Mouse (Mus musculus) cerebellum, adult 9-10 months (tissue): Measurements from ENCODE around the gene Igf1r.

Source experiments
- DNase-seq: peaks from one replicate; pipeline ENCODE4 v3.0.0; 2022

The Igf1r gene

DNA sequence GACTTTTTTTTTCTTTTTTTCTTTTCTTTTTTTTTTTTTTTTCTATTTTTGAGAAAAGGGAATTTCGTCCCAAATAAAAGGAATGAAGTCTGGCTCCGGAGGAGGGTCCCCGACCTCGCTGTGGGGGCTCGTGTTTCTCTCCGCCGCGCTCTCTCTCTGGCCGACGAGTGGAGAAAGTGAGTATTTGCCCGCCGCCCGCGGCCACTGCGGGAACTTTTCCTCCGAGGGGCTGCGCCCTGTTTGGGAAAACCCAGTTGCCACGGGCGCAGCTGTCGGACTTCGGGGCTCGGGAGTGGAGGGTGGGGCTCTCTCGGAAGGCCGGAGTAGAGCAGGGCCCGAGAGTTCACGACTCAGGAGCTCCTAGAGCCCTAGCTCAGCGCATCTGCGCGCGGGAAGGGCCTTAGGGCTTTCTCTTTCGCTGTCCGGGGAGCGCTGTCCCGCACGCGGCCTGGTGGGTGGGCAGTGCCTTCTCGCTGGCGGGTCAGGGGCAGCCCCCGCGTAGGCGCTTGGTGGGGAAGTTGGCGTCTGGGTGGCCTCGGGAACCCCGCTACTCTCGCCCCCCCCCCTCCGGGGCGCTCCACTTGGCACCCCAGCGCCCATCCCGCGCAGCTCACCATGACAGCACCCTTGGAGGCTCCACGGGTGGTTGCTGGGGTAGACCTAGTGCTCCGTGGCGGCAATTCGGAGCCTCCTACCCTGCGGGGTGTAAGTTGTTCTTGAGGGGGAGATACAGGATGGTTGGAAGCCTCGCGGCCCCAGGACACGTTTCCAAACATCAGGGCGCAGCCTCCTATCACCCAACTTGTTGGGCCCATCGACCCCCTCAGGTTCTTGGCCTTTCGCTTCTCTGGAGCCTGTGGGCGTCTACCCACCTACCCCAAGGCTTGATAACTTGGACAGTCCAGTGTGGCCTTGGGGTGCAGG, at the start of gene Igf1r:
Gene Igf1r (plus strand): TSS at position 51 of the 924 bp plus-strand sequence.
- peak; percentile 59 for DNase-seq

DNA sequence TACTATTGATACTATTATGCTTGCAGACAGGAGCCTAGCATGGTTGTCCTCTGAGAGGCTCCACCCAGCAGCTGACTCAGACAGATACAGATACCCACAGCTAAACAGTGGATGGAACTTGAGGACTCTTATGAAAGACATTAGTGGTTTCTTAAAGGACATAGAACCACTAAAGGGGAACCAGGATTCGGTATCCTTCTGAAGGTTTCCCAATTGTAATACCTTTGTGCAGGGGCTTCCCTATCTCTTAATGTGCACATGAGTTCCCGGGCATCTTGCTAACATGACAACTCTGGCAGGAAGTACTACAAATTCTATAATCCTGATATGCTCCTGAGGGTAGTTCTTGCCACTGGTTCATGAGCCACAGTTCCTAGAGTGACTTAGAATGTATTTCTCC, 46.3 kb upstream of the Igf1r start:
- DNase-seq, result no peak

DNA sequence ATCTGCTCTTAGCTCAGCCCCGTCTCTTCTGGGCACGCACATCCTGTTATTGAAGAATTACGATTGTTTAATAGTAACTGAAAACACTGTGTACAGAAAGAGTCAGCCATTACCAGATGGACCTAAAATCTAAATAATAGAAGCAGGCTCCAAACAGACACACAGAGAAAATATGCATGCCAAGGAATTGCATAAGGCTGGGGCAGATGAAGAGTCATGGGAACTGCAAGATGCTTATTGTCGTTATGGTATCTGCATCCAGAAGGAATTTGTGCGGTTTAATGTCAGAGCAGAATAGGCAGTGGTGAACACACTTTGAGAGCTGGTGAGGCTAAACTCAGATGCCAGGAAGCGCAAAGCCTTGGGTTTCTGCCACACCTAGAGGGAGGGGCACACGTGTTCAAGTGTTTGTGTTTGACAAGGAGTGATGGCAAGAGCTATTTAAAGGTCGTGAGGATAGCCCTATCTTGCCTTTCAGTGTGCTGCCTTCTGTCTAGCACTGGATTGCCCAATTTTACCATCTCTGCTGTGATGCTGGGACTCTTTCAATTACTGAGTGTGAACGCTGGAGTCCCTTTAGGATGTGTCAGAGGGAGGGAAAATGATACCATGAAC, 44.7 kb upstream of the Igf1r start:
- DNase-seq, result no peak

DNA sequence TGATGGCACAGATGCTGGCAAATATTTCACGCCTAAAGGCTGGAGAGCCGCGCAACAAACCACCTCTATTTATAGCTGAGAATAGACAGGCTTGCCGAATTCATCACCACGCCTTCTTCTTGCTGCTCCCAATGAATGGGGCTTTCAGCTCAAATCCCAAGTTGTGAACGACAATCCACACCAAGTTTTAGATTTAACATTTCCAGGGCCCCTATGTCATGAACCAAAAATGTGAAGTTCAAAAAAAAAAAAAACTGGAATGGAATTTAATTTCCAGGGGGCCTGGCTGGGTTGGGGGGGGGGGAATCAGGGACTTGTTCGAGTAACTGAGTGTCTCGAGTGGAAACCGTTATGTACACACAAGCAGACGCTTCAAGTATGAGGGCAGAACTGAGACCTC, 42.1 kb upstream of the Igf1r start:
- DNase-seq, result no peak

DNA sequence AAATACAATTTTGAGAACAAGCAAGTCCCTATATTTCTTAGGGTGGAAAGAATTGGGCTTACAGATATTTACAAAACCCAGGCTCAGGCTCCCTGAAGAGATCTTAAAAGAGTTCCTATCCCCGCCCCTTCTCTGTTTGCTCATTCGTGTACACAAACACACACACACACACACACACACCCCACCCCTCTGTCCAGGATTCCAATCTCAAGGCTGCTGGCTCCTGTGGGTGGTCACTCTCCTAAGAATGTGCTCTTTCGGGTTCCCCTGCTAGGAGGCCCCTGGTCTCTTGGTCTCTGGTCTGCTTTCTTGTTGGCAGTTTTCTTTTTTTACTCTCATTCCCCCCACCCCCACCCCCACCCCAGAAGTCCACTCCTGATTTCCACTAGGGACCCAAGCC, 41.7 kb upstream of the Igf1r start:
- no peak for DNase-seq

DNA sequence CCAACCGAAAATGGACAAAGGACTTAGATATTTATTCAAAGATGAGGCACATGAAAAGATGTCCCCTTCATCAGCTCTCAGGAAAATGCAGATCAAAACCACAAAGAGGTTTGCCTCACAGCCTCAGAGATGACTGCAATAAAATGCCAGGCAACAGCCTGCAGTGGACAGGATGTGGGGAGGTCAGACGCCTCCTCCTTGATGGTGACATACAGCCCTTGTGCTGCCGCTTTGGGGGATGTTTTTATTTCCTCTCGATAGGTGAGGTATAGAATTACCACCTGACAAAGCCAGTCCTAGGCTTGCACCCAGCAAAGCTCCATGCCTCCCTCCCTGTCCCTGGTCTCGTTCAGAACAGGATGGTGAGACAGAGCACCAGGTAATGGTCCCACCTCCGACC, 40.8 kb upstream of the Igf1r start:
- no peak for DNase-seq

DNA sequence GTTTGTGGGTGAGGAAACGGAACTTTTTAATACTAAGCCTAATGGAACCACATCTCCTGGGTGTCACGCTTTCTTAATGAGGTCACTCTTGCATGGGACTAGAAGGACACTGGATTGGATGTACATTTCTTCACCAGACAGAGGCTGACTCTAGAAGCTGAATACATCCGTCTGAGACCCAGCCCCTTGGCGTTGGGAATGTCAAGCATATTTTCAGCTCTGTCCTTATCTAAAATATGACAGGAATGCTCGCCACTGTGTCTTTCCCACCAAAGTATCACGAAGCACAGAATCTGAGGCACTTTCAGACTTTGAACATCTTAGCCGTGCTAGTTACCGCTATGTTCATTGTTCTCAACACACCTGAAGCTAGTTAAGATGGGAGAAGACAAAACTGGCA, 35.7 kb upstream of the Igf1r start:
- no peak for DNase-seq

DNA sequence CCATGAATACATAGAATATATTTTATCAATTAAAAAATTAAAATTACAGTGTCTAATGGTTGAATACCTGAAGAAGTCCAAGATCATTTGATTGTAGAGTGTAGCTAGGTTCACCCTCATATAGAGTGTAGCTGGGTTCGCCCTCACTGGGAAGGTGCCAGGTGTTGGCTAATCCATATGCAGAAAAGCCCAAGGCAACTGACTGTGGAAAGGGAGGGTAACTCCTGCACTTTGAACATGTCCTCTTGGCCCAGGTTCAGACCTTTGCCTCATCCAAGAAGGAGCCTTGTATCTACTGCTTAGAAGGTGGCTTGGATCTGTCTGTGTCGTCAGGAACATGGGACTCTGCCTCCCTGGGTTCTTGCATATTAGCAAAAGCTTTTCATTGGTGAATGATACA, 34.9 kb upstream of the Igf1r start:
- no peak for DNase-seq

DNA sequence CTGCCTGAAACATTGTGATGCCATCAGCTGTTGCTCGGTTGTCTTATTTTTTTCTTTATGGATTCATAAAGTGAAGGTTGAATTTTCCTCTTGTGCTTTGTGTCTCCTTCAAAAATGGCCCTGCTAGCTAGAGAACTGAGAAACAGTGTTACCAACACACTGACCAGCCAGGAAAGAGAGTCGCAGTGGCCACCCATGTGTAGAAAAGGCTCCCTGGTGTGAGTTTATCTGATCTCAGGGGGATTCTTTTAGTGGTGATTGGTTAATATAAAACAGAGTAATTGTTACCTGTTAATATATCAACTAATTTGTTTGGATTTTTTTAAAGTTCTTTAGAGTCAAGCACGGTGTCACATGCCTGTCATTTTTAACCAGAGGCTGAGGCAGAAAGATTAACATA, 33.2 kb upstream of the Igf1r start:
- DNase-seq, result no peak

DNA sequence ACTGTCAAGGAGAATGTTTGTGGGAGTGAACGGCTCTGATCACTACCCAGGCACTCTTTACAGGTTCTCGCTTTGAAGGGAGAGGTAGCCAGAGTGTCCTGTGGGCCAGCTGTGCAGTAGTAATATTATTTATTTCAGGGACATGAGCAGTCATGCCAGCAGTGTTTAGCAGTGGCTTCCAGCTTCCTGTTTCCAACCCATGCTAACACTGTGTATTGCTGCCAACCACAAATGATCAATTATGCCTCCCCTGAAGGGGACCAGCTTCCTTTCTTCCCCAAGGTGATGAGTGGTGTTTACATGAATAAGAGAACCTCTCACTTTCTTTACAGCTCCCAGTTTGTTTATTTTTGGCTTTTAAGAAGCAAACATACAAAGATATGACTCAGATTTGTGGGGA, 28.4 kb upstream of the Igf1r start:
- no peak for DNase-seq

DNA sequence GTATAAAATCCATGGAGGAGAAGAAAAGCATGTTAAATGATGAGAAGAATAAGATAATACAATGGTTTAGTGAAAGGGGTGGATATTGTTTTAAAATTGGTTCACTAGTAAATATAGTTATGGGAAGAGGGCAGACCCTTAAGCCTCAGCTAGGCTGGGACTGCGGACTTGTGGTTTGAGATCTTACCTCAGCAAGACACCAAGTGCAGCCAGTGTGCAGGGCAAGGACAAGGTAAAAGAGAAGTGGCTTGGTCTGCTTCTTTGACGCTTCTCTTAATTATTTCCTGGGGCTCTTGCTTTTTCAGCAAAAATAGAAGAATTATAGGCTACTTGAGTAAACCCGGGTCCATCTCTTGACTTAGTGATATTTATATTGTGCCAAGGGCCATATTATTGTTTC, 22.5 kb upstream of the Igf1r start:
- no peak for DNase-seq

DNA sequence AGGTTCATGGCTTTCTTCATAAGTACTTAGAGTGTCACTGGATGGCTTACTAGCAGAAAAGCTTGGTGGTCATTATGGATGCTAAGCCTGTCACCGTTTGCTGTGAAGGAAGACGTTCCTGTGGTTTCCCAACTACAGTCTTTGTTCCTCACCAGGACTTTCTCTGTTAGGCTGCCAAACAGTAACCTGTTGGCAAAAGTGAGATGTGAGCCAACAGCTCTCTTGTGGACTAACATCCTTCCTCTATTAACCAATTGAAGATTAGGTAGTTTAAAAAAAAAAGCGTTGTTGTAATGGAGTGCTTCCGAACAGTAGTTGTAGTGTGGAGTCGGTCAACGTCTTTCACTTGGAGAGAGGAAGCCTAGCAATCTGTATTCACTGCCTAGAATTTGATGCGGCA, 15.8 kb upstream of the Igf1r start:
- DNase-seq, result no peak

DNA sequence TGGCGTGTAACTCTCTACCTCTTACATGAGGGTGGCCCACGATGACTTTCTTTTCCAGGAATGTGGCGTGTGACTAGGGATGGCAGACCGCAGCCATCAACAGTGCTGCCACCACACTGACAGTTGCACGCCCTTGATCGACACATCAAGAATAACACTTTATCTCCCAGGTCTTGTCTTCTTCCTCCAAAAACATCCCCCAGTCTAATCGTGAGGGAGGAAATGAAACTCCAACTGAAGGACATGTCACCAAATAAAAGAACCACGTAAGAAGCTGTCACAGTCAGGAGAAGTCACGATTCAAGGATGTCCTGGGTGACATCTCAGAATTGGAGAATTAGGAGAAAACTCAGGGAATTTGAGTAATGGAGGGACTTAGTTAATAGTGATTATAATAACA, 8.8 kb upstream of the Igf1r start:
- DNase-seq, result no peak

DNA sequence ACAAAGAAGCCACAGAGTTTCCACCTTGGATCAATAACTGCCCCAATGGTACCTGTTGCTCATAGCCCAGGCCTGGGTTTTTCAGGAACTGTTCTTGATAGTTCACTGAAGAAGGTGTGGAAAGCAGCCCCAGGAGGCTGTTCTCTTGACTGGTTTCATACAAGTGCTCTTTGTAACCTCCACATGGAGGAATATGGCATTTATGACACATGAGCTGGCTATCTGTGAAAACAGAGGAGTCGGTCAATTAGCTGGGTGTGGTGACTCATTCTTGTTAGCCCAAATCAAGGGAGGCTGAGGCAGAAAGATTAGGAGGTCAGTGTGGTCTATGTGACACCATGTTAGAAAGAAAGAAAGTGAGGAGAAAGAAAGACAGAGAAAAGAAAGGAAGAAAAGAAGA, 5.7 kb upstream of the Igf1r start:
- no peak for DNase-seq

DNA sequence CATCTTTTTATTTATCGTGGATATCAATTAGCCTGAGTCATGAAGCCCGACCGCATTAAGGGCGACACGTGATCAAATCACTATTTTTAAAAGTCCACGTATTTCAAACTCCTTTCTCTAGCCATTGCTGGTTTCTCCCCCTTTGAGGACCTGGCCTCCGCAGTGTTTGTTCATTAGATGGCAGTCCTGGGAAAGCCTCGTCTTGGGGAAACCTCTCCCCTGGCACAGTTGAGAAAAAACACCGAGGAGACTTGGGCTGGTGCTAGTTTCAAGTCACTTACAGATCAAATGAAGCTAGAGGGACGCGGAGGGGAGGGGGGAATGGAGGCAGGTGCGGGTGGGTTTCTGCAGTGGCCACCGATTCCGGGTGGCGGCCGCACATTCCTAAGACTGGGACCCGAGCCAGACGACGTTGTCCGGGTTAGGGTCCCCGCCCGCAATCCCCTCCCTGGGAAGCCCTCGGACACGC, 2.2 kb upstream of the Igf1r start:
- DNase-seq, result no peak

DNA sequence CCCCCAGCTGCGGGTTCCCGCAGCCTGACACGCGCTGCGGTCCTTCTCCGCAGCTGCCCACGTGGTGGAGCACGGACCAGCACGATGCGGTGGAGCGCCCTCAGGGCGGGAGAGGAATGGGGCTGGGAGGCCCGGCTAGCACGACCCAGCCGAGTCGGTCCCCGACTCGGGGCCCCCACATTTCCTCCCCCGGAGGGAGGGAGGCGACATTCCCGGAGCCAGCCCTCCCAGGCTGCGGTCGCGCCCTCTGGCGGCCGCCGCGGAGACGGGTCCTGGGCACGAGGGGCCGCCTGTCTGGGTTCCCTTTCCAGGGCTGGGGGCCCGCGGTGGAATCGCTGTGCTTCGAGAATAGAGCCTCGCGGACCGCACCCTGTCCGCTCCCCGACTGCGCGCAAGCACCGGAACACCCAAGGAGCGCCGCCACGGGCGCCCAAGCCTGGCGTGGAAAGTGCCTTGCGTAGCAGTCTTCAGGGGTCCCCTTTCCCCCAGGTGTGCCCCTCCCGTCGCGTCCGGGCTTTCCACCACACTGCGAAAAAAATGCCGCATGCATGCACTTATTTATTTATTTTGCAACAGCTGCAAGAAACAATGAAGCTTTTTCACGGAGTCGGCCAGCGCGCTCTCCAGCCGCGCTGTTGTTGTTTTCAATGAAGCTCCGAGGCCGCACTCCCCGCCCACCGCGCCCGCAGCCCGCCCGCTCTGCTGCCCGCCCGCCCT, 1.7 kb upstream of the Igf1r start:
- DNase-seq, result peak; percentile 85

DNA sequence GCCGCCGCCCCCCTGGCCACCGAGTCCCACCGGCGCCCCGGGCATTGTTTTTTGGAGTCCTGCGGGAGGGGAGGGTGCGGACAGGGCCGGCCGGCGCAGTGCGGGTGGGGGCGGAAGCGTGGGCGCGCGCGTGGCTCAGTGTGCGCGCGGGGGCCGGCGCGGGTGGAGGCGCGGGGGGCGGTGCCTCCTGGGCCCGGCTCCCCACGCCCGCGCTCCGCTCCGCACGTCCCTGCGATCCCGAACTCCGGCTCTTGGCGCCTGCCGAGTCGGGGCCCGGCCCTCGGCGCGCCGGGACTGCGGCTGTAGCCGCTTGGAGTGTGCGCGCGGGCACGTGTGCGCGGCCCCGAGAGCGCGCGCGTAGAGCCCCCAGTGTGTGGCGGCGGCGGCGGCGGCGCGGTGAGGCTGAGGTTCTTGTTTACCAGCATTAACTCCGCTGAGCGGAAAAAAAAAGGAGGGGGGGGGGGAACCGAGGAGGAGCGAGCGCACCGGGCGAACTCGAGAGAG, 1.0 kb upstream of the Igf1r start:
- peak; percentile 96 for DNase-seq

DNA sequence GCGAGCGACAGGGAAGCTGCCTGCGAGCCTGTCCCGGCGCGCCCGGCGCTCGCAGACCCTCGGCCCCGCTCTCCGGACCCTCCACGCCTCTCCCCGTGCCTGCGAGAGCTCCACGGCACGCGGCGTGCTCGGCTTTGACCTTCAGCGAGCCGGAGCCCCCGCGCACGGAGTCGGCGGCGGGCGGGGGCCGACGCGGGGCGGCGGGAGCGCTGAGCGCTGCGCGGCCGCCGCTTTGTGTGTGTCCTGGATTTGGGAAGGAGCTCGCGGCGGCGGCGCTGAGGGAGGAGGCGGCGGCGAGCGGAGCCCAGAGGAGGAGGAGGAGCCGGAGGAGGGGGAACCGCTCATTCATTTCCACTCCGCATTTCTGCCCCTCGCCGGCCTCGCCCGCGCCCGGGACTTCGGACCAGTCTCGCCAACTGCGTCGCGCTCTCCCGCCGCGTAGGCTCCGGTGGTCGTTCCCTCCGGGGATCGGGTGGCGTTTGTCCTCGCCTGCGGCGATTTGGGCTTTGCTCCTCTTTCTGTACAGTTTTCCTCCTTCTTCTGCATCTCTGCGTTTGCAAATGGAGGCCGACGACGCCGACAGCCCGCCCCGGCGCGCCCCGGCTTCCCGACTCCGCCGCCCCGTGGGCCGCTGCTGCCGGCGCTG, 468 bp upstream of the Igf1r start:
- peak; percentile 82 for DNase-seq

DNA sequence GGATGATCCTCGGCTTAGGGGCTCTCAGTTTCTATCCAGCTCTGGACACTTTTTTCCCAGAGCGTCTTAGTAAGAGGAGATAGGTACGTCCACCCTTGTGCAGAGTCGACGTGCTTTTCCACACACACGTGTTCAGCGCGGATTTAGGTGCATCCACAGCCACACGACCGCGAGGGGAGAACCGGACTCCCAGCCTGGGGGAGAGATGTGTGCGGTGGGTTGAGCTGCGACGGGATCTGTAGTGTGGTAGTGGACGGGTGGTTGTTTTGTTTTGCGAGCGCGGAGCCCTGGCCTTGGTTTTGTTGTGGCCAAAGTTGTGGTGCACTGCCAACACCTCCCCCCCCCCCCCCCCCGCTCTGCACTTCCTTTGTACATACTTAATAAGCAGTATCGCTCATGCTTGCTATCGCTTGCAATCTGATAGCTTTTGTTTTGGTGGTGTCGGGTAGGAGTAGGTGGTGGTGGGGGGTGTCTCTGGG, 1.2 kb downstream of the Igf1r start:
- no peak for DNase-seq

DNA sequence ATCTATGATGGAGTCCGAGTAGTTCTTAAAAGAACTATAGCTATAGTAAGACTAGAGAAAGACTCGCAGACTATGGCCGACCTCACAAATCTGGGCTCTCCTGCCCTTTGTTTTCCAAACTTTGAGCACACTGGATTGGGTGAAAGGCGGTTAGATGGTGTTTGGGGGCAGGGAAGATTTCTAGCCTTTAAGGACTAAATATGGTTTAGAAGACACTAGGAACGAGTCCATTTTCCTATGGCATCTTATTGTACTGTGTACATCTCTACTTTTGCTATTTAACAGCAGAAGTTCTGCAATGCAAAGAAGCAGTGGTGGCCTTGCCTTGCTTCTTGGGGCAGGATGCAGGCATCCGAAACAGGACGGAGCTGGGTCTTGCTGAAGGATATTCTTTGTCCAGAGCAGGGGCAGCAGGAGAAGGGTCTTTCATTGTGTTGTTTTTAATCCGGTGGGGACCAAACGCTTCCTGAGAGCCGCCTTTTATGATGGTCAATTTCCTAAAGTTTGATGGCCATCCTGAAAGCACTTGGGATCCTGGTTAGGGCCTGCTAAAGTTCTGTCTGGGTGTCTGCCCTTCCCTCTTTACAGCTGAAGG, 2.1 kb downstream of the Igf1r start:
- DNase-seq, result no peak

DNA sequence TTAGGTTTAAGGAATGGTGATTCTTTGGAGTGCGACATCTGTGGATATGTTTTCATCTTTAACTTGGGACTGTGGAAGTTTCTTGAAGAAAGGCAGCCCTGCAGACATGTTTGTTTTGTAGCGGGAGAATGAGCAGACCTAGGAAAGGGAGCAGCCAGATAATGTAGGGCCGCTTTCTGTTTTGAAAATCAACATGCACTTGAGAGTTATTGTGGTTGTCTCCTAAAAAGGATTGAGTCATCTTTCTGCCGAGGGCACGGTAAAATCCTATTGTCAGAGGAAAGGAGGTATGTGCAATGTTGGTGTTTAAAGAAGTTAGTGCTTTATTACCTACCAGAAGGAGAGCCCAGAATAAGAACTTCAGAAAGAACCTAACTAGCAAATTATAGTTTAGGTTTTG, 2.6 kb downstream of the Igf1r start:
- no peak for DNase-seq

DNA sequence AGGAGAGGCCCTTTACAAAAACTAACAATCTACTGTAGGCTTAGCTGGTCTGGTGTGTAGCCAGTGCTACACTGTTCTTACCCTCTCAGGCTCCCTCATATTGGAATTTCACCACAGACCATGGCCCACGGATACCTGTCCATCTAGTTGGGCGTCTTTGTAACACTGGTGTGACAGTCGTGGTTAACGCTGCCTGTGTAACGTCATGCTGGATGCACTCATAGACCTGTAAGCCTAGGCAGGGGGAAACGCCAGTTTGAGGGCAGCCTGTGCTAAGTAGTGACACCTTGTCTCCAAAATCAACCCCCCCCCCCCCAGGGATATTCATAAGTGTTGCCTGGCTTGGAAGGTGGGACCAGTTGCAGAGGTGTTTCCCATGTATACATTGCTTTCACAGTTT, 4.7 kb downstream of the Igf1r start:
- DNase-seq, result no peak

DNA sequence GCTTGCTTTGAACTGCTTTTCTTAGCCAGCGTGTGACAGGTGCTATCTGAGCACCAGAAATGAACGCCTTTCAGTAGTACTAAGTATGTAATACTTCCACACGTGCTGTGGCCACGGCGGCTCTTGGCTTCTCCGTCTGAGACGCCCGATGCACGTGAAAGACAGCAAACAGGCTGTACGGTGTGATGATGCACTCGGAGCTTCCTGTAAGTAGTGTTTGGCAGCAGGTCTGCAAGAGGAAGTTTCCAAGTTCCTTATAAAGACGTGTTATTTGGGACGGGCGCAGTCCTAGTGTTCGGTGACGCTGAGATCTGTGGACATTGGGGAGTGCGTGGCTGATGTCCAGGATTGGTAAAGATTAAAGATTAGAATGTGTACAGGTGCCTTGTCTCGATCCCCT, 5.4 kb downstream of the Igf1r start:
- no peak for DNase-seq
